Mouse (Mus musculus) cerebellum, postnatal 14 days (tissue): ENCODE results near the gene Ephb1.

Source experiments
- DNase-seq, 2 experiments: peaks; one replicate each; pipeline ENCODE4 v3.0.0; 2021; ENCODE audit warnings: mixed read lengths in 2 of 2

The Ephb1 gene

GRCm38 (mm10) chr9:102138671-102139070, 215.8 kb downstream of the Ephb1 start:
- DNase-seq: no peak

- DNase-seq: peak; percentile 44 to 58
Observed at GRCm38 (mm10) chr9:102138187-102138586, 216.3 kb downstream of the Ephb1 start.

- peak in 1 of 2 experiments; percentile 44 for DNase-seq
Observed at GRCm38 (mm10) chr9:102130506-102130905, 224.0 kb downstream of the Ephb1 start.

- no peak for DNase-seq
Observed at GRCm38 (mm10) chr9:102126510-102126909, 228.0 kb downstream of the Ephb1 start.

- DNase-seq: no peak
Observed at GRCm38 (mm10) chr9:102122880-102123453, 231.5 kb downstream of the Ephb1 start.

GRCm38 (mm10) chr9:102119422-102119821, 235.1 kb downstream of the Ephb1 start:
- peak; percentile 39 to 47 for DNase-seq

GRCm38 (mm10) chr9:102115326-102115725, 239.2 kb downstream of the Ephb1 start:
- peak; percentile 81 to 85 for DNase-seq

GRCm38 (mm10) chr9:102111471-102111870, 243.0 kb downstream of the Ephb1 start:
- DNase-seq: peak; percentile 58 to 64

GRCm38 (mm10) chr9:102107978-102108377, 246.5 kb downstream of the Ephb1 start:
- DNase-seq: peak; percentile 47 to 50

- no peak for DNase-seq
Observed at GRCm38 (mm10) chr9:102107213-102107612, 247.3 kb downstream of the Ephb1 start.

- DNase-seq: peak; percentile 40 to 47
Observed at GRCm38 (mm10) chr9:102096825-102097224, 257.7 kb downstream of the Ephb1 start.

- DNase-seq: no peak
Observed at GRCm38 (mm10) chr9:102088598-102088997, 265.9 kb downstream of the Ephb1 start.

- DNase-seq: no peak
Observed at GRCm38 (mm10) chr9:102086053-102086706, 268.3 kb downstream of the Ephb1 start.

- DNase-seq: no peak
Observed at GRCm38 (mm10) chr9:102085477-102085876, 269.0 kb downstream of the Ephb1 start.

GRCm38 (mm10) chr9:102080934-102081333, 273.6 kb downstream of the Ephb1 start:
- peak; percentile 79 to 85 for DNase-seq

- peak; percentile 66 to 74 for DNase-seq
Observed at GRCm38 (mm10) chr9:102079151-102079550, 275.3 kb downstream of the Ephb1 start.

GRCm38 (mm10) chr9:102078238-102078637, 276.3 kb downstream of the Ephb1 start:
- no peak for DNase-seq

- DNase-seq: no peak
Observed at GRCm38 (mm10) chr9:102075539-102075938, 279.0 kb downstream of the Ephb1 start.

- no peak for DNase-seq
Observed at GRCm38 (mm10) chr9:102073404-102073803, 281.1 kb downstream of the Ephb1 start.

GRCm38 (mm10) chr9:102069151-102069882, 285.2 kb downstream of the Ephb1 start:
- no peak for DNase-seq

- DNase-seq: no peak
Observed at GRCm38 (mm10) chr9:102066601-102067000, 287.9 kb downstream of the Ephb1 start.

- no peak for DNase-seq
Observed at GRCm38 (mm10) chr9:102045886-102046285, 308.6 kb downstream of the Ephb1 start.

- no peak for DNase-seq
Observed at GRCm38 (mm10) chr9:102045111-102045861, 309.2 kb downstream of the Ephb1 start.
